Mouse (Mus musculus): ENCODE data around the gene Them5. TPM values are rescaled to one million over a fixed set of nuclear protein-coding genes. Genes with fewer than 3 reads are reported as not detected.

The Them5 gene
- polyA plus RNA-seq, 1 experiment = not detected

GRCm38 (mm10) chr3:94328681-94329080 lies 13.2 kb upstream of the Them5 start:
- H3K27me3 ChIP-seq (ENCODE audit: control insufficient read depth, insufficient read depth, low read length) = no peaks in the 10 kb centered on the region
- DNase-seq (ENCODE audit: low read depth in 1 of 2, low spot score in 2 of 2) = no peak
- no peak for TF ChIP-seq CTCF (IDR thresholded peaks at IDR 0.05; ENCODE audit: extremely low read depth, insufficient read depth, insufficient read length, insufficient replicate concordance)
- TF ChIP-seq POLR2A (IDR thresholded peaks at IDR 0.05; ENCODE audit: low read depth, low read length) = no peak
- peaks cover 3% of the 10 kb centered on the region; the same call in 1 of the 2 replicates for H3K36me3 ChIP-seq (ENCODE audit: control insufficient read depth, insufficient read depth, low read length)
- no peaks in the 10 kb centered on the region for H3K4me1 ChIP-seq (ENCODE audit: control insufficient read depth, insufficient read depth, insufficient read length)
- H3K27ac ChIP-seq (ENCODE audit: insufficient read depth, low read length) = no peak overlapping the region
- 81% methylated on average over 3 of the region's 3 CpGs for WGBS
- H3K4me3 ChIP-seq (ENCODE audit: extremely low read depth, insufficient read depth, insufficient read length) = no peak overlapping the region

- 0 out of 2 replicates have a peak, but pooled peaks cover 2% of the 10 kb centered on the region for H3K36me3 ChIP-seq (ENCODE audit: control insufficient read depth, insufficient read depth, low read length)
- no peak overlapping the region for H3K4me3 ChIP-seq (ENCODE audit: extremely low read depth, insufficient read depth, insufficient read length)
- no peaks in the 10 kb centered on the region for H3K27me3 ChIP-seq (ENCODE audit: control insufficient read depth, insufficient read depth, low read length)
- WGBS = 92% methylated on average over 4 of the region's 4 CpGs
- no peaks in the 10 kb centered on the region for H3K4me1 ChIP-seq (ENCODE audit: control insufficient read depth, insufficient read depth, insufficient read length)
- no peak for DNase-seq (ENCODE audit: low read depth in 1 of 2, low spot score in 2 of 2)
- TF ChIP-seq CTCF (IDR thresholded peaks at IDR 0.05; ENCODE audit: extremely low read depth, insufficient read depth, insufficient read length, insufficient replicate concordance) = no peak
- TF ChIP-seq POLR2A (IDR thresholded peaks at IDR 0.05; ENCODE audit: low read depth, low read length) = no peak
- H3K27ac ChIP-seq (ENCODE audit: insufficient read depth, low read length) = no peak overlapping the region
Observed at GRCm38 (mm10) chr3:94334442-94334841, 7.5 kb upstream of the Them5 start.

DNA sequence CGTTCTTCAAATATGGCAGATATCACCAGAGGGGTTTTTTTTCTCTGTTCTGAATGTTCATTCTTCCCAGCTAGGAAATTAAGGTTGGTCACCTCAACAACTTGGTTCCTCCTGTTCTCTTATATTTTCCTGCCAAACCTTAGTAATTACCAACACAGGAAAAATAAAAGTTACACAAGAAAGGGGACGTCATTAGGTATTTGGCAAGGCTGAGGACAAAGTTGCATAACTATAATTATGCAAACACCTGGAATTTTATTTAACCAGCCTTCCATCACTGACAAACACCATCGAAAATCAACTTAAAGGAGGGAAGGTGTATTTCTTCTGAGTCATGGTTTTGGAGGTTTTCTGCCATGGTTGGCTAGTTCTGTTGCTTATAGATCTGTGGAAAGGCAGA lies 3.4 kb upstream of the Them5 start:
- no peaks in the 10 kb centered on the region for H3K27me3 ChIP-seq (ENCODE audit: control insufficient read depth, insufficient read depth, low read length)
- H3K27ac ChIP-seq (ENCODE audit: insufficient read depth, low read length) = no peak overlapping the region
- H3K4me1 ChIP-seq (ENCODE audit: control insufficient read depth, insufficient read depth, insufficient read length) = no peaks in the 10 kb centered on the region
- no peak for DNase-seq (ENCODE audit: low read depth in 1 of 2, low spot score in 2 of 2)
- TF ChIP-seq CTCF (IDR thresholded peaks at IDR 0.05; ENCODE audit: extremely low read depth, insufficient read depth, insufficient read length, insufficient replicate concordance) (no peak), POLR2A (IDR thresholded peaks at IDR 0.05; ENCODE audit: low read depth, low read length) (no peak)
- no peak overlapping the region for H3K4me3 ChIP-seq (ENCODE audit: extremely low read depth, insufficient read depth, insufficient read length)
- no peaks in the 10 kb centered on the region for H3K36me3 ChIP-seq (ENCODE audit: control insufficient read depth, insufficient read depth, low read length)
- WGBS = 80% methylated on average over 3 of the region's 3 CpGs

DNA sequence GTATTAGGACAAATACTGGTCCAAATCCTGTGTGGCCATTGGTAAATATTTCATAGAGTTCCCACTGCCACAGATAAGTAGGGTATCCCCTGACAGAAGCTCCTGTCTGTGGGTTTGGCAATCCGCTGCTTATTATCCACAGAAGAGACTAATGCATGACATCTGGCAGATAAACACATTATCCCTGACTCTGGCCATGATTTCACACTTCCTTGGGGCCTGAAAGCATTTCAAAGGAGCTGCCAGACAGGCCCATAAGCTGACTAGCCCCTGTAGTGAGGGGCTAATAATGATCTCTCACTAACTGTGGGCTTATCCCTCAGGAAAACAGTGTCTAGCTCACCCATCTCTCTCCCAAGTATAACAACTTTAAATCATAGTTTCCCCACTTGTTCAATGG lies 653 bp downstream of the Them5 start:
- H3K4me1 ChIP-seq (ENCODE audit: control insufficient read depth, insufficient read depth, insufficient read length) = no peaks in the 10 kb centered on the region
- TF ChIP-seq CTCF (IDR thresholded peaks at IDR 0.05; ENCODE audit: extremely low read depth, insufficient read depth, insufficient read length, insufficient replicate concordance) (no peak), POLR2A (IDR thresholded peaks at IDR 0.05; ENCODE audit: low read depth, low read length) (no peak)
- no peaks in the 10 kb centered on the region for H3K27me3 ChIP-seq (ENCODE audit: control insufficient read depth, insufficient read depth, low read length)
- no peak overlapping the region for H3K27ac ChIP-seq (ENCODE audit: insufficient read depth, low read length)
- WGBS = 78% methylated on average over 1 of the region's 1 CpGs
- H3K36me3 ChIP-seq (ENCODE audit: control insufficient read depth, insufficient read depth, low read length) = no peaks in the 10 kb centered on the region
- H3K4me3 ChIP-seq (ENCODE audit: extremely low read depth, insufficient read depth, insufficient read length) = no peak overlapping the region
- no peak for DNase-seq (ENCODE audit: low read depth in 1 of 2, low spot score in 2 of 2)

DNA sequence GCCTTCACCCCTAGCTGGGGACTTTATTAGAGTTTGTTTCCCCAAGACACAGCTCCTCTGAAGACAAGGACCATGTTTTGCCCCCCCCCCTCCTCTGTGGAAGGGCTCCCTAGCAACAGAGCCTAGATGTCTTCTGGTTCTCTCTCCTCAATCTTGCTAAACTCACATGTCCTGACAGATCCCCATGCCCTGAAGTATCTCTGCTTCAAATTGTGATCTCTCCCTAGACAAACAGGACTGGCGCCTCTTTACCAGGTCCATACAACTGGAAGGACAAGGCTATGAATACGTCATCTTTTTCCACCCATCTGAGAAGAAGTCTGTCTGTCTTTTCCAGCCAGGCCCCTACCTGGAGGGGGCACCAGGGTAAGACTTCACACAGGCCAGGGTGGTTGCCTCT lies 2.3 kb downstream of the Them5 start:
- 89% methylated on average over 2 of the region's 2 CpGs for WGBS
- no peaks in the 10 kb centered on the region for H3K36me3 ChIP-seq (ENCODE audit: control insufficient read depth, insufficient read depth, low read length)
- no peak overlapping the region for H3K4me3 ChIP-seq (ENCODE audit: extremely low read depth, insufficient read depth, insufficient read length)
- no peak for TF ChIP-seq POLR2A (IDR thresholded peaks at IDR 0.05; ENCODE audit: low read depth, low read length)
- no peak for TF ChIP-seq CTCF (IDR thresholded peaks at IDR 0.05; ENCODE audit: extremely low read depth, insufficient read depth, insufficient read length, insufficient replicate concordance)
- DNase-seq (ENCODE audit: low read depth in 1 of 2, low spot score in 2 of 2) = no peak
- no peak overlapping the region for H3K27ac ChIP-seq (ENCODE audit: insufficient read depth, low read length)
- no peaks in the 10 kb centered on the region for H3K27me3 ChIP-seq (ENCODE audit: control insufficient read depth, insufficient read depth, low read length)
- no peaks in the 10 kb centered on the region for H3K4me1 ChIP-seq (ENCODE audit: control insufficient read depth, insufficient read depth, insufficient read length)

- TF ChIP-seq CTCF (IDR thresholded peaks at IDR 0.05; ENCODE audit: extremely low read depth, insufficient read depth, insufficient read length, insufficient replicate concordance) (no peak), POLR2A (IDR thresholded peaks at IDR 0.05; ENCODE audit: low read depth, low read length) (no peak)
- no peaks in the 10 kb centered on the region for H3K27me3 ChIP-seq (ENCODE audit: control insufficient read depth, insufficient read depth, low read length)
- DNase-seq (ENCODE audit: low read depth in 1 of 2, low spot score in 2 of 2) = no peak
- H3K27ac ChIP-seq (ENCODE audit: insufficient read depth, low read length) = no peak overlapping the region
- no peaks in the 10 kb centered on the region for H3K4me1 ChIP-seq (ENCODE audit: control insufficient read depth, insufficient read depth, insufficient read length)
- 81% methylated on average over 3 of the region's 3 CpGs for WGBS
- H3K36me3 ChIP-seq (ENCODE audit: control insufficient read depth, insufficient read depth, low read length) = no peaks in the 10 kb centered on the region
- H3K4me3 ChIP-seq (ENCODE audit: extremely low read depth, insufficient read depth, insufficient read length) = no peak overlapping the region
Observed at GRCm38 (mm10) chr3:94344897-94345296, 3.0 kb downstream of the Them5 start.

- no peak for DNase-seq (ENCODE audit: low read depth in 1 of 2, low spot score in 2 of 2)
- 65% methylated on average over 2 of the region's 2 CpGs for WGBS
- H3K27me3 ChIP-seq (ENCODE audit: control insufficient read depth, insufficient read depth, low read length) = no peaks in the 10 kb centered on the region
- H3K4me3 ChIP-seq (ENCODE audit: extremely low read depth, insufficient read depth, insufficient read length) = no peak overlapping the region
- H3K27ac ChIP-seq (ENCODE audit: insufficient read depth, low read length) = no peak overlapping the region
- no peaks in the 10 kb centered on the region for H3K4me1 ChIP-seq (ENCODE audit: control insufficient read depth, insufficient read depth, insufficient read length)
- no peaks in the 10 kb centered on the region for H3K36me3 ChIP-seq (ENCODE audit: control insufficient read depth, insufficient read depth, low read length)
- no peak for TF ChIP-seq POLR2A (IDR thresholded peaks at IDR 0.05; ENCODE audit: low read depth, low read length)
- TF ChIP-seq CTCF (IDR thresholded peaks at IDR 0.05; ENCODE audit: extremely low read depth, insufficient read depth, insufficient read length, insufficient replicate concordance) = no peak
Observed at GRCm38 (mm10) chr3:94348146-94348545, 6.2 kb downstream of the Them5 start.

Measured in spleen, adult 2 months (tissue).